Mouse (Mus musculus) MEL (cell line): Measurements from ENCODE around the gene Fgf23. TPM values are rescaled to one million over a fixed set of nuclear protein-coding genes. Genes with fewer than 3 reads are reported as not detected.

Experiments used
- DNase-seq: peaks from one replicate; pipeline ENCODE4 v3.0.0; 2011; ENCODE audit warnings: low read depth, low spot score
- H3K27ac ChIP-seq: 2 replicates; pipeline ENCODE4 v1.5.1; 2012; ENCODE audit warnings: low read depth, mild to moderate bottlenecking, control low read depth, low read length, moderate library complexity; ENCODE audit not compliant: control insufficient read depth
- H3K27me3 ChIP-seq, 2 experiments: fragments of 150-350 bp in 1 of 2; sonication (generic) in 1 of 2; 2 replicates each; pipeline ENCODE4 v1.6.1; 2012; ENCODE audit warnings: low read length in 2 of 2, mild to moderate bottlenecking in 2 of 2, improper control_type of control experiment in 1 of 2, moderate library complexity in 1 of 2; ENCODE audit not compliant: insufficient read depth in 2 of 2, control insufficient read depth in 1 of 2
- H3K36me3 ChIP-seq, 2 experiments: 2 replicates each; pipeline ENCODE4 v1.6.1; 2012 to 2014; ENCODE audit warnings: low read length in 2 of 2, improper control_type of control experiment in 1 of 2, inconsistent platforms in 1 of 2, mild to moderate bottlenecking in 1 of 2; ENCODE audit not compliant: insufficient read depth in 2 of 2, control insufficient read depth in 1 of 2
- H3K4me1 ChIP-seq, 2 experiments: fragments of 150-350 bp in 1 of 2; sonication (generic) in 1 of 2; 2 replicates each; pipeline ENCODE4 v1.6.1; 2012; ENCODE audit warnings: low read length in 2 of 2, improper control_type of control experiment in 1 of 2, mild to moderate bottlenecking in 1 of 2; ENCODE audit not compliant: insufficient read depth in 2 of 2, control insufficient read depth in 1 of 2
- H3K4me3 ChIP-seq, 2 experiments: fragments of 150-350 bp in 1 of 2; sonication (generic) in 1 of 2; 2 replicates each; pipeline ENCODE4 v1.5.1; 2012; ENCODE audit warnings: low read depth in 2 of 2, low read length in 2 of 2, mild to moderate bottlenecking in 2 of 2, moderate library complexity in 2 of 2, control low read depth in 1 of 2, improper control_type of control experiment in 1 of 2; ENCODE audit not compliant: control insufficient read depth in 1 of 2, insufficient read depth in 1 of 2
- H3K79me2 ChIP-seq: 2 replicates; pipeline ENCODE4 v1.6.1; 2012; ENCODE audit warnings: mild to moderate bottlenecking, low read length, moderate library complexity; ENCODE audit not compliant: control insufficient read depth, poor library complexity, insufficient read depth
- H3K9ac ChIP-seq: 2 replicates; pipeline ENCODE4 v1.6.1; 2012; ENCODE audit warnings: low read depth, mild to moderate bottlenecking, control low read depth, low read length, moderate library complexity; ENCODE audit not compliant: control insufficient read depth, poor library complexity, severe bottlenecking
- H3K9me3 ChIP-seq: fragments of 150-350 bp; sonication (generic); replicated peaks from 2 replicates; pipeline ENCODE4 v1.6.1; 2012; ENCODE audit warnings: mild to moderate bottlenecking, low read length, improper control_type of control experiment, moderate library complexity; ENCODE audit not compliant: insufficient read depth
- BHLHE40 ChIP-seq: IDR thresholded peaks from 2 replicates; pipeline ENCODE4 v1.6.1; 2012; ENCODE audit warnings: low read depth, mild to moderate bottlenecking, inconsistent platforms, low read length, improper control_type of control experiment, borderline replicate concordance
- CTCF ChIP-seq, 3 experiments: IDR thresholded peaks in 2 of 3; conservative IDR thresholded peaks in 1 of 3; 2 replicates each; pipeline ENCODE4 v1.5.1; 2011 to 2012; ENCODE audit warnings: low read length in 3 of 3, low read depth in 2 of 3, mild to moderate bottlenecking in 2 of 3, improper control_type of control experiment in 1 of 3, inconsistent platforms in 1 of 3, mixed read lengths in 1 of 3, moderate library complexity in 1 of 3; ENCODE audit not compliant: control insufficient read depth in 1 of 3, insufficient read depth in 1 of 3, poor library complexity in 1 of 3, severe bottlenecking in 1 of 3
- ELF1 ChIP-seq: IDR thresholded peaks from 2 replicates; pipeline ENCODE4 v1.6.1; 2014; ENCODE audit warnings: low read depth, mild to moderate bottlenecking, inconsistent platforms, low read length, improper control_type of control experiment, moderate library complexity
- EP300 ChIP-seq, 2 experiments: IDR thresholded peaks; 2 replicates each; pipeline ENCODE4 v1.6.1; 2011; ENCODE audit warnings: improper control_type of control experiment in 2 of 2, low read length in 2 of 2, low read depth in 1 of 2, mild to moderate bottlenecking in 1 of 2
- ETS1 ChIP-seq: IDR thresholded peaks from 2 replicates; pipeline ENCODE4 v1.6.1; 2012; ENCODE audit warnings: low read depth, mild to moderate bottlenecking, inconsistent platforms, low read length, improper control_type of control experiment, moderate library complexity
- GABPA ChIP-seq: IDR thresholded peaks from 2 replicates; pipeline ENCODE4 v1.6.1; 2012; ENCODE audit warnings: low read depth, mild to moderate bottlenecking, inconsistent platforms, low read length, improper control_type of control experiment, moderate library complexity
- KAT2A ChIP-seq: conservative IDR thresholded peaks from 2 replicates; pipeline ENCODE4 v1.6.1; 2012; ENCODE audit warnings: low read depth, low read length, improper control_type of control experiment, inconsistent platforms
- MEF2A ChIP-seq: IDR thresholded peaks from 2 replicates; pipeline ENCODE4 v1.6.1; 2014; ENCODE audit warnings: low read depth, mild to moderate bottlenecking, inconsistent platforms, low read length, improper control_type of control experiment; ENCODE audit not compliant: poor library complexity, insufficient replicate concordance, severe bottlenecking; ENCODE audit errors: extremely low read depth
- NRF1 ChIP-seq: IDR thresholded peaks from 2 replicates; pipeline ENCODE4 v1.6.1; 2014; ENCODE audit warnings: low read depth, mild to moderate bottlenecking, inconsistent platforms, low read length, improper control_type of control experiment, moderate library complexity; ENCODE audit not compliant: poor library complexity, insufficient read depth, severe bottlenecking
- POLR2A ChIP-seq, 2 experiments: IDR thresholded peaks; 2 replicates each; pipeline ENCODE4 v1.6.1; 2011 to 2012; ENCODE audit warnings: low read length in 2 of 2, mild to moderate bottlenecking in 2 of 2, control low read depth in 1 of 2, improper control_type of control experiment in 1 of 2, low read depth in 1 of 2, moderate library complexity in 1 of 2; ENCODE audit not compliant: control insufficient read depth in 1 of 2, insufficient read depth in 1 of 2, poor library complexity in 1 of 2
- RAD21 ChIP-seq: IDR thresholded peaks from 2 replicates; pipeline ENCODE4 v1.6.1; 2011; ENCODE audit warnings: mild to moderate bottlenecking, low read depth, low read length, improper control_type of control experiment
- SIN3A ChIP-seq: IDR thresholded peaks from 2 replicates; pipeline ENCODE4 v1.6.1; 2012; ENCODE audit warnings: low read length, improper control_type of control experiment, inconsistent platforms
- SMC3 ChIP-seq: IDR thresholded peaks from 2 replicates; pipeline ENCODE4 v1.6.1; 2011; ENCODE audit warnings: low read depth, low read length, improper control_type of control experiment
- TAL1 ChIP-seq: IDR thresholded peaks from 2 replicates; pipeline ENCODE4 v1.6.1; 2012; ENCODE audit warnings: mild to moderate bottlenecking, inconsistent platforms, low read length, moderate library complexity, mixed read lengths
- TCF12 ChIP-seq: IDR thresholded peaks from 2 replicates; pipeline ENCODE4 v1.6.1; 2014; ENCODE audit warnings: low read depth, mild to moderate bottlenecking, inconsistent platforms, low read length, improper control_type of control experiment, moderate library complexity
- ZC3H11A ChIP-seq: IDR thresholded peaks from 2 replicates; pipeline ENCODE4 v1.6.1; 2012; ENCODE audit warnings: low read depth, mild to moderate bottlenecking, inconsistent platforms, low read length, improper control_type of control experiment
- ZKSCAN1 ChIP-seq: IDR thresholded peaks from 2 replicates; pipeline ENCODE4 v1.6.1; 2012; ENCODE audit warnings: low read depth, mild to moderate bottlenecking, inconsistent platforms, low read length, improper control_type of control experiment, moderate library complexity
- polyA plus RNA-seq, 2 experiments: library from polyadenylated mRNA; stranded (reverse) in 1 of 2; unstranded in 1 of 2; fragments of >175 nt in 1 of 2; fragments of >200 nt in 1 of 2; gene quantifications; 2 replicates each; pipeline versions ENCODE4 v1.2.1 to v1.2.4; 2012; ENCODE audit warnings: low replicate concordance in 2 of 2, low read depth in 1 of 2; ENCODE audit not compliant: insufficient read length in 2 of 2, insufficient read depth in 1 of 2, missing spikeins in 1 of 2
- total RNA-seq: library from RNA; depleted of rRNA; stranded (reverse); fragments of 300-350 nt; gene quantifications from 2 replicates; pipeline ENCODE4 v1.2.3, GENCODE M21; 2012

Fgf23 gene
- total and polyA plus RNA-seq, 3 experiments: not detected

GRCm38 (mm10) chr6:127105107-127105506 lies 32.4 kb downstream of the Fgf23 start:
- Histone ChIP-seq H3K9ac (no peak overlapping the region), H3K27me3 (no peaks in the 10 kb centered on the region), H3K4me3 (no peak overlapping the region), H3K36me3 (no peaks in the 10 kb centered on the region), H3K4me1 (peaks cover 0 to 7% of the 10 kb centered on the region in 2 experiments; a peak in 2 of 4 replicates), H3K79me2 (no peaks in the 10 kb centered on the region), H3K9me3 (no peaks in the 10 kb centered on the region), H3K27ac (no peak overlapping the region)
- peak; percentile 65 for DNase-seq
- TF ChIP-seq RAD21 (peak; percentile 43), CTCF (IDR thresholded peaks at IDR 0.05 in 2 of 3, conservative IDR thresholded peaks at IDR 0.05 in 1 of 3; ENCODE audit: control insufficient read depth in 1 of 3, insufficient read depth in 1 of 3, low read depth in 2 of 3, low read length in 3 of 3, poor library complexity in 1 of 3, severe bottlenecking in 1 of 3) (peak; percentile 69 to 84 (median 70)), POLR2A (IDR thresholded peaks at IDR 0.05; ENCODE audit: control insufficient read depth in 1 of 2, insufficient read depth in 1 of 2, low read depth in 1 of 2, low read length in 2 of 2, poor library complexity in 1 of 2) (no peak), TAL1 (no peak), KAT2A (no peak), ZKSCAN1 (no peak), EP300 (IDR thresholded peaks at IDR 0.05; ENCODE audit: low read depth in 1 of 2, low read length in 2 of 2) (no peak), SMC3 (peak; percentile 54), BHLHE40 (no peak), ZC3H11A (peak; percentile 30; the same call in 1 of the 2 replicates)

- Histone ChIP-seq H3K4me3 (no peak overlapping the region), H3K4me1 (peaks cover 0 to 7% of the 10 kb centered on the region in 2 experiments; a peak in 2 of 4 replicates), H3K9me3 (no peaks in the 10 kb centered on the region), H3K9ac (no peak overlapping the region), H3K27me3 (no peaks in the 10 kb centered on the region), H3K79me2 (no peaks in the 10 kb centered on the region), H3K27ac (no peak overlapping the region), H3K36me3 (no peaks in the 10 kb centered on the region)
- TF ChIP-seq MEF2A (no peak), SIN3A (no peak), ETS1 (no peak), ELF1 (no peak), EP300 (IDR thresholded peaks at IDR 0.05; ENCODE audit: low read depth in 1 of 2, low read length in 2 of 2) (no peak), GABPA (no peak), NRF1 (no peak), TCF12 (no peak)
- no peak for DNase-seq
Observed at GRCm38 (mm10) chr6:127106189-127106588, 33.5 kb downstream of the Fgf23 start.
